Mouse (Mus musculus): ENCODE results near the gene Pick1. TPM values are rescaled to one million over a fixed set of nuclear protein-coding genes. Genes with fewer than 3 reads are reported as not detected.
A peak's percentile ranks its signal among the peaks of the same experiment; 100 is the strongest.

Pick1 gene
- total RNA-seq (2021), result 10 to 100 TPM; 25.1 to 25.8 TPM

DNA sequence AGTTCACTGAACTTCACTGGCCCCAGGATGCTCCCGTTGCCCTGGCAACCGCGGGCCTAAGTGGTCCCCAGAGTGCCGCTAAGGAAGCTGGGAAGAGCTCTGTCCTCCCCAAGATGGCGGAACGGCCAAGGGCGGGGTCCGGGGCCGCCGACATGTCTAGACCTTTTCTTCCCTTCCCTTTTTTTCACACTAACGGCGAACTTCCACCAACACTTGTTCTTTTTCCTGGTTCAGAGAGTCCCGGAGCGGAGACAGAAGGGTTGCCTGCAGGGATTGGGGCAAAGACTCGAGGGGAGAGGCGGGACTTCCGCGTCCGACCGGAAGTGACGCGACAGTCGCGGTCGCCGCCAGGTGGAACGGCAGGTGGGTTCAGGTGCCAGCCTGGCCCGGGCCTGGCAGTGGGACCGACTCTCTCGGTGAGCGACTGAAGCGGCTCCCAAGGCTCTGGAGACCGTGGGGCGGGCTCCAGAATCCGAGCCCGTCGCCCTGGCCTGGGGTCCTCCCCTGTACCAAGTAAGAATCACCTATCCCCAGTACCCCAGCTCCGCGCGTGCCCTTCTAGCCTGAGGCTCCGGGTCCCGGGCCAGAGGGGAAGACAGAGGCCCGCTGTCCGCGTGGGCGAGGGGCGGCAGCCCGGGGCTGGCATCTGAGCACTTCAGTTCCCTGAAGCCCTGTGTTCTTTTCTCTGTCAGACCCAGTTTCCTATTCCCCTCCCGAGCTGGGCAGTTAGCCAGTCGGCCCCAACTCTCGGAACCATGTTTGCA lies at the start of gene Pick1, which contains the start of gene Gm49486:
TSS of gene Pick1 (plus strand) at position 116 of the 764 bp plus-strand sequence.
TSS of gene Gm49486 (plus strand) at position 334 of the 764 bp plus-strand sequence.
- DNase-seq, result peak; percentile 91 to 94
- intact Hi-C loops (cut with DNase I), result loop anchor here (10.0 kb wide), 1 partner anchor 426 kb away; the partner anchor contains the start of genes Cby1 and Fam227a

DNA sequence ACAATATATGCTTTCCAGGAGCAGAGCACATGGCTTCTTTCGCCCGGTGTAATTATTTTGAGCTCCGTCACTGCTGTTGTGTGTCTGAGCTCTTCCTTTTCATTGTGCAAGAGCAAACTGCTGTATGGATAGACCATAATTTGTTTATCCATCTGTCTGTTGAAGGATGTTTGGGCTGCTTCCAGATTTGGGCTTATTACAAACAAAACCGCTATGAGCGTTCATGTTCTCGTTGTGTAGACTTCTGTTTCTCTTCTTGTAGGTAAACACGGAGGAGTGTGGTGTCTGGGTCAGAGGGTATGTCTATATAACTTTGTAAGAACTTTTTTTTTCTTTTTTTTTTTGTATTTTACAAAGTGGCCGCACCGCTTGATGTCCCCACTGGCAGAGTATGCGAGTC lies 43.8 kb upstream of the Pick1 start:
- no peak for DNase-seq
- intact Hi-C loops (cut with DNase I), result no loop called here

DNA sequence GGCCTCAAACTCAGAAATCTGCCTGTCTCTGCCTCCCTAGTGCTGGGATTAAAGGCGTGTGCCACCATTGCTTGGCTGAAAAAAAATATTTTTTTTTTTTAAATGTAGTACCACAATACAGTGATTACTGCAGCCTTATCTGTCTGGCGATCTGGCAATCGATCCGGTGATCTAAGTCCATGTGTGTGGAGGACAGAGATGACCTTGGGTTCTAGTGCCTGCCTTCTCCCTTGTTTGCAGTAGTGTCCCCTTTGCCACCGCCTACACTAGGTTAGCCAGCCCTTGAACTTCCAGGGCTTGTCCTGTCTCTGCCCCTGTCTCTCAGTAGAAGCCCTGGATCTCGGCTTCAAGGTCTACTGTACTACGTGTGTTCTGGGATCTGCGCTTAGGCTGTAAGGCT lies 41.2 kb upstream of the Pick1 start:
- intact Hi-C loops (cut with DNase I), result no loop called here
- DNase-seq, result no peak

DNA sequence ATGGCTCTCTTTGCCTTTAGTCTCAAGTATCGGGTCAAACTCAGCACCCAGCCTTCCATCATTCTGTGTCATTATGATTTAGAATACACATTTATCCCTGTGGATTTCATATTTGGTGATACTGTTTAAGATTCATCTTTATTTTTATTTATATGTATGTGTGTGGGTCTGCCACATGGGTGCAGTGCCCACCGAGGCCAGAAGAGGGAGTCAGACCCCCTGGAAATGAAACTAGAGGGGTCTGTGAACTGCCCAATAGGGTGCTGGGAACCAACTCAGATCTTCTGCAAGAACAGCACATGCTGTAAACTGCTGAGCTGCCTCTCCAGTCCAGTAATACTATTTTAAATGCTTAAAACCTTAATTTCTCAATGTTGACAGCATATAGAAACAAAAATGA lies 37.5 kb upstream of the Pick1 start:
- no peak for DNase-seq
- intact Hi-C loops (cut with DNase I), result no loop called here

DNA sequence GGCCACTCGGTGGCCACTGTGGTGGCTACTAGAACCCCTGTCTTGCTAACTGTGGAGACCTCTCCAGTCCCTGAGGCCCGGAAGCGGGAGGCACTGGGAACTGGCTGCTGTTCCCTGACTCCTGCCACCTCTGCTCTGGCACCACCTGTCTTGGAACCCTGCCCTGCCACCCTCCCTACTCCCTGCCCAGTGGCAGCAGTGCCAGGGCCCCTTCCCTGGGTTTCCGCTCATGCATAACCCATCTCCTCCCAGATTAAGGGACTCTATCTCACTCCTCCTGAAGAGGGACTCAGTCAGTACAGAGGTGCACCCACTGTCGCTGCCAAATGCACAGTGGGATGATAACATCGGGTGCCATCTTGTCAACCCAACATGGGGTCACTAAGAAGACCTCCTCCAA lies 36.5 kb upstream of the Pick1 start:
- DNase-seq, result no peak
- intact Hi-C loops (cut with DNase I), result no loop called here

DNA sequence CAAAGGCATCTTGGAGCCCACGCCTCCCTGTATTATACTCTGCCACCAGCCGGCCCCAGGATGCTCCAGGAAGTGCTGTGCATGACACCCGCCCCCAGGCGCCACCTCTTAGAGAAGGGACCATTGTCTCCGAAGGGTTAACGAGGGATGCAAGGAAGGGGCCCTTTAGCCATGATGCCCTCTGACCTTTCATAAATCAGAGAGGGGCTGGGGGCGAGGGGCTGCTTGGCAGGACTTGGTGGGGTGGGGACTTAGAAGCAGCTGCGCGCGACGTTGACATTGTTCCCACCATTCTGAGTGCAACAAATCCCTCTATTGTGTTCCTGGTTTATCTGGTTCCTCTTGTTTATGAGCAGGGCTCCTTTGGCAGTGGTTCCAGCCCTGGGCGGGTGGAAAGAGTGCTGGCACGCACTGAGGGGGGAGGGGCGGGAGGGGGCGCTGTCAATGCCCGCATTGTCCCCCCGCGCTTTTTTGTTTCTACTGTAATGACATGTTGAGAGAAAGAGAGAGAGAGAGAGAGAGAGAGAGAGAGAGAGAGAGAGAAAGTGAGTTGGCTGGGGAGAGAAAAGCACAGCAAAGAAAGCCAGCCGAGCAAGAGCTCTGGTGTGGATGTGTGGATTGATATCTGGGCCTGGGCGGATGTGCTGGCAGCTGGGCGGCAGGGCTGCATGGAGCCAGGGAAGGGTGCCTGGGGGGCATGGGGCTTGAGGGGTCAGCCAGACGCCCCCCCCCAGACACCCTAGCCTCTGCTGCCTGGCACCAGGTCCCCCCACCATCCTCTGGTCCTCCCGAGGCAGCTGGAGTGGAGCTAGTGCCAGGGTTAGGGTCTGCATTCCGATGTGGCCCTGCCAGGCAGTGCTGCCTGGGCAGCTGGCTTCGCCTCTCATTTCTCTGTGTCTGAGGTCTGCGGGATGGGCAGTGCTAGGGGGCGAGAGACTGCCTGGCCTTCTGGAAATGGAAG lies 35.8 kb upstream of the Pick1 start:
- intact Hi-C loops (cut with DNase I), result no loop called here
- peak; percentile 54 to 57 for DNase-seq

DNA sequence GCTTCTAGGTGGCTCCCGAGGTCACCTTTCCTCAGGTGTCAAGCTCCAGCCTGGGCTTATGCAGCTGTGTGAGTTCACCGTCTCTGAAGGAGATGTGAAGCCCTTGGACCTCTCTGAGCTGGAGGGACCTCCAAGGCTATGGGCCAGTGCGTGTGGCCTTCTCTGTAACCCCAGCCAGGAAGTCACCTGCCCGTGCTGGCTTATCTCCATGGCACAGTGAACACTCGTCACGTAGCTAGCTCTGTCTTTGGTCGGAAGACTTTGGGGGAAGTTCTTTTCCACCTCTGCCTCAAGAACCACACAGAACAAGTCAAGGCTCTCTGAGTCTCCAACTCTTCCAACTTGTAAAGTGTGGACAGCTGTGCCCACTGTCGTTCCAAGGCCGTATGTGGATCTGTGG lies 34.9 kb upstream of the Pick1 start:
- peak; percentile 25 to 35 for DNase-seq
- intact Hi-C loops (cut with DNase I), result no loop called here

DNA sequence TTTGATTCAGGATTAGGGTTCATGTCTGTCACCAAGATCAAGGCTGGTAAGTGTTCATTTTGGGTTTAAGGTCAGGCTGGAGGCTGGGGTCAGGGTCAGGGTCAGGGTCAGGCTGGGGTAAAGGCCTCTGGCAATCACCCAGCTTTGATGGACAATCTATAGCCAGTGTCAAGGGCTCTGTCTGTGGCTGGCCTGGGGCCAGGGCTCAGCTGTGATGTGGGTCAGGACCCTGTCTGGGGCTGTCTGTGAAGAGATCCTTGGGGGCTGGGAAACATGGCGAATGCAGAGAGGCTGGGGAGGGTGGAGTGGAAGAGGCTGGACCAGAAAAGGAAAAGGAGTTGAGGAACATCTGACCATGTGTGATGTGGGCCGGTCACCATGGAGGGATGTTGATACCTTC lies 34.0 kb upstream of the Pick1 start:
- DNase-seq, result peak in 1 of 2 experiments; percentile 21

DNA sequence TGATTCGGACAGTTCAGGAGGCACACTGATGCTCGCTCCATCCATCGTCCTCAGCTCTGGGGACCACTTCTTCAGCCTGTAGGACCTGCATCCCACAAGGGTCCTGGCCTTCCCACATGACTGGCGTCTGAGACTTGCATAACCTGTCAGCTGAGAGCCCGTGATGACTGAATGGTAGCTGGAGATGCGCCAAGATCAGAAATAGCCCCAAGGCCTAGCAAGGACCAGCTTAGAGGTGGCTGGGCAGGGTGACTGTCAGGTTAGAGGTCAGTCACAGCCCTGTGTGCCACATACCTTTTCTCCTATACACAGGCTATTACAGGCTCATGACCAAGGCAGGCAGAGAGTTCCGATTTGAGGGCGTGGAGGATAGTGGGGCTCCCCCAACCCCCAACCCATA lies 33.5 kb upstream of the Pick1 start:
- intact Hi-C loops (cut with DNase I), result no loop called here
- peak; percentile 75 to 84 for DNase-seq

More for the DNA sequence above, 34.0 kb upstream of the Pick1 start:
- intact Hi-C loops (cut with DNase I), result no loop called here

DNA sequence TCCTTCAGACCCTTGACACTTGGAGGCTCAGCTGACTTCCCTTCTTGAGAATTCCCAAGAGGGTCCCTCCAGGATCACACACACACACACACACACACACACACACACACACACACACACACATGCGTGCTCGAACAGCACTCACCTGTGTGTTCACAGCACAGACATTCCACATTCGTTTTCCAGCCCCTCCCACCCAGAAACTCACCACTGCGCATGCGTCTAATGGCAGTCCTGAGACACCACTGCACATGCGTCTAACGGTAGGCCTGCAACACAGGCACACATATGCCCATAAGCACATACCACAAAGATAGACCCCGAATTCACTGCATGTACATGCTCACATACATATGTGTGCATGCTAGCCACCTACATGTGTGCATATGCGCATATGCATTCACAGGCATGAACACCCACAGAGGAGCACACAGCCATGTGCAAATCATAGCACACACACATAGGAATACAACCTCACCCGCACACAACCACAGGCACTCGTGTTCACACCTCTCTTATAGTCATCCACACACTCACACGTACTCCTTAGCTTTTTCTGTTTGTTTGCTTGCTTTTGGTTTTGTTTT lies 29.5 kb upstream of the Pick1 start:
- intact Hi-C loops (cut with DNase I), result no loop called here
- DNase-seq, result no peak

DNA sequence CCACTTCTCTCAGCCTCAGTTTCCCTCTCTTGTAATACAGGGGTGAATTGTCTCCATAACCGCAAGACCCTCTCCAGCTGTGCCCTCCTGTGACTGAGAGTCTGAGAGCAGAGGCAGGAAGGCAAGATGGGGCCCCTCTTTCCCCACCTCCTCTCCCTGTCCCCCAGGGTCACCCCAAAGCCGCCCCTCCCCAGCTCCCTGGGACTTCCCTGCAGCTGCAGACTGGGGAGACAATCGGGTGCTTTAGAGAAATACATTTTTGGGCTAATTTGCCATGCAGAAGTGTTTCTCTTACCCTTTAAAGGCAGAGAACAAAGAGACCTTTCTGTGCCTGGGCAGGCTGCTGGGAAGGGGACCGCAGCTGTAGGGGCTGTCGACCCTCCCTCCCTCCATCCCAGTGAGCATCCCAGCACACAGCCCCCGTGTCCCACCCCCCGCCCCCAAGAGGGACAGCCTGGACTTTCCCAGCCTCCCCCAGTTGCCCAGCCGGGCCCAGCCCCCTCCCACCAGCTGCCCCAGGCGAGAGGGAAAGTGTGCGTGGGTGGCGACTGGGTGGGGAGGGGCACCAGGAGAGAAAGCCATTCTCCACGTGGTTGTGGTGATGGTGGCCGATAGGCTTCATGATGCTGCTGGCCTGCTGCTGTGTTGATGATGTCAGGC lies 27.4 kb upstream of the Pick1 start:
- no peak for DNase-seq

DNA sequence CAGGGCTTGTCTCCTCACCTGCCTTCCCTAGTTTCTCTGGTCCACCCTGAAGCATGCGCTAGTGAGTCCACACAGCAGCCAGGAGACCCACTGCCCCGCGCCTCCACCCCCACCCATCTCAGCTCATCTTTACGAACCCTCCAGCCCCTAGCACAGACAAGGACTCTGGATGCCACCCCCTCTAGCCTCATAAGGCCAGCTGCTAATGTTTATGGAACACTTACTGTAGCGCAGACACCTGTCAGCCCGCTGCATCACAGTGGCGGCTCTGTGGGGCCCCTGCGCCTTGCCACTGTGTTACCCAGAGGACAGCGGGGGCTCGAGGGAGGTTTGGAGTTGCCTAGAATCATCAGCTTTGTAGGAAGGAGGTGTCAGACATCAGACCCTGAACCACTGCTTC lies 26.4 kb upstream of the Pick1 start:
- intact Hi-C loops (cut with DNase I), result no loop called here

More for the DNA sequence above, 27.4 kb upstream of the Pick1 start:
- intact Hi-C loops (cut with DNase I), result no loop called here

DNA sequence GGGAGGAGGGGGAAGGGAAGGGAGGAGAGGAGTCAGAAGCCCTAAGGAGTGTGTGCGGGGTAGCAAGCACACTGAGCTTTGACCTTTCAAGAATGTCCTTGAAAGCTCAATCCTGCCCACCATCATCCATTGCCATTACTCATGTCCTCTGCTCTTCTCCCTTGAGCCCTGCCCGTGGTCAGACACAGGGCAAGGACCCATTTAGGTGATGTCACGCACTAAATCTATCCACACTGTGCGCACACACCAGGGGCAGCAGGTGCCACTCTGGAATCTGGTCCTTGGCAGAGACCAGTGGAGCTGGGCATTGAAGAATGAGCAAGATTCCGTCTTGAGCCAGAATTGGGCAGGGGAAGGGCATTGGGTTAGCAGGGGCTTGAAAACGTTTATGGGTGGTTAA lies 20.8 kb upstream of the Pick1 start:
- intact Hi-C loops (cut with DNase I), result no loop called here
- DNase-seq, result peak; percentile 42 to 50

More for the DNA sequence above, 26.4 kb upstream of the Pick1 start:
- DNase-seq, result no peak

DNA sequence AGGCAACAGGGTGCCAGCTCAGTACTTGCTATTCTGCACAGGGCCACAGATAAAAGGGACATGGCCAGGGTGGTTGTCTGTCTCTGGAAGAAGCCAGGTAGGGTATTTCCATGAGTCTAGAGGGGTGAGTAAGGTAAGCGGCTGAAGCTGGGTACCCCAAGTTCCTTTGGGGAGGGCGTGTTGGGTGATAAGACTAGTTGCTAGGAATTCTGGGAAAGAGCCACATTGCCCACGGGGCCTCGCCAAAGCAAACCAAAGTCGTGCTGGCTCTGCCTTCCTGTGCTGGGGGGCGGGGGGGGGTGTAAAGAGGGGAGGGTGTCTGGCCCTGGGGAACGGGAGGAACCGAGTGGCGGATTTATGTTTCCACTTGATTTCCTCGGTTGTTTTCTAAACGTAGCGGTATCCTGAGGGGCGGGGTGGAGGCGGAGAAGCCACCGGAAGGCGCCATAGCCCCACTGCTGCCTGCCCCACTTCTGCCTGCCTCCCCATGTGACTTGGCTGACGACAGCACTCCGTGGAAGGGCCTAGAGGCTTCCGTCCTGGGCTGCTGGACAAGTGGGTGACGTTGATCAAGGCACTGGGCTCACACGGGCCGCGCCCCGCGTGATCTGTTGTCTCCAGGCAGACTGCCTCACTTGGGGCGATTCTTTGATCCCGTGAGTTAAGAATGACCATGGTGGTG lies 20.1 kb upstream of the Pick1 start:
- peak; percentile 37 to 41 for DNase-seq
- intact Hi-C loops (cut with DNase I), result no loop called here

DNA sequence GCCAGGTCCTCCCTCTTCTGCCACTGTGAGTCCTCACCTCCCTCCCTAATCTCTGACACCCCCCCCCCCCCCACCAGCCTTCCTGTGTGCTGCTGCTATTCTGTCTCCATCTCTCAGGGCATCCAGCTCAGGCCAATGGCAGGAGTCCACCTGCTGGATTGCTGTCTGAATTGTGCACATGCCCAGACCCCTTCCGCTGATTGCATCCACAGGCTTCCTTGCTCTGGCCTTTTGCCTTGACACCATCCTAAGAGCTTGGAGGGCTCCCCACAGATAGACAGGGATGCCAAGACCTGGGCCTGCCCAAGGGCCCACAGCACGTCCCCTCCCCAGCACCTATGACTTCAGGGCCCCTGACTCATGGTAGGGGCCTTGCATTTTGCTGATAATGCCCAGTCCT lies 18.6 kb upstream of the Pick1 start:
- intact Hi-C loops (cut with DNase I), result no loop called here
- DNase-seq, result no peak

DNA sequence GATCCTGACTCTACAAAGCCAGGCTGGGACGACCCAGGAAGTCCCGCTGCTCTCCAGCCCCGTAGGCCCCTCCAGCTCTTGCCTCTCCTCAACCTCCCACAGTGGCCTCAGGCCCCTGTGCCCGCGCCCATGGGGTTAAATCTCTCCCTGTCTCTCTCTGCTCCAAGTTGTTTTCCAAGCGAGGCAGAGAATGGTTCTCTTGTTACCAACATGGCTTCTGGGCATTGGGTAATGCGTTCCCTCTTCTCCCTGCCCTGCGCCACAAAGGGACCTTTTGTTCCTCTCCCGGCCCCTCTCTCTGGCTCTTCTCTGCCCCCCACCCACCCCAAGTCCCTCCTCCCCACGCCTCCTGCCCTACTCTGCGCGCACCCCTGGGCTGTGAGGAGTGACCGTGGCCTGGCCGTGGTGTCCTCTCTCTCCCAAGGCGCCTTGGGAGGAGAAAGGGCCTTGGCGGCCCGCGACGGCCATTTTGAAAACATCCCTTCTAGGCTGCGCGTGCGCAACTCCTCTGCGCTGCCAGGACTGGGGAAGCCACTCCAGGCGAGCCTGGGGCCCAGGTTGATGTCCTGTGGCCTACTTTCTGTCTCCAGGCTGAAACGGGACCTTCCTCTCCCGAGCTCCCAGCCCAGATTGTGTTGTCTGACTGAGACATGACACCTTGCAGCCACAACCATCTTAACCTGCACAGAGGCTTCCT lies 16.1 kb upstream of the Pick1 start:
- intact Hi-C loops (cut with DNase I), result no loop called here
- DNase-seq, result no peak

DNA sequence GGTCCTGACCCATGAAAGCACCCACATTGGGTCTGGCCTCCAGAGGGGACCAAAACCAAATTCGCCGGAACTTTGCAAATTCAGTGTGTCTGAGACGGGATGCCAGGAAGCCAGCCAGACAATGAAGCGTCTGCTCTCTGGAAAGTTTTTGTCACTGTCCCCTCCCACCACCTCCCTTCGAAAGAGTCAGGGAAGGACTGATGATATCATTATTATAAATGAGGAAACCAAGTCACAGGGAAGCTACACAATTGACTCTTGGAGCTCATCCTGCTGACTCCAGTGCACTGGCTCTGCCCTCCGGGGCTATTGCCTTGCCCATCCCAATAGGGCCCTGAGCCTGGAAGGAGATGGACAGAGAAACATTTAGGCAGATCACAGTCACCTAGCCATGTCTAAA lies 15.4 kb upstream of the Pick1 start:
- no peak for DNase-seq
- intact Hi-C loops (cut with DNase I), result no loop called here

DNA sequence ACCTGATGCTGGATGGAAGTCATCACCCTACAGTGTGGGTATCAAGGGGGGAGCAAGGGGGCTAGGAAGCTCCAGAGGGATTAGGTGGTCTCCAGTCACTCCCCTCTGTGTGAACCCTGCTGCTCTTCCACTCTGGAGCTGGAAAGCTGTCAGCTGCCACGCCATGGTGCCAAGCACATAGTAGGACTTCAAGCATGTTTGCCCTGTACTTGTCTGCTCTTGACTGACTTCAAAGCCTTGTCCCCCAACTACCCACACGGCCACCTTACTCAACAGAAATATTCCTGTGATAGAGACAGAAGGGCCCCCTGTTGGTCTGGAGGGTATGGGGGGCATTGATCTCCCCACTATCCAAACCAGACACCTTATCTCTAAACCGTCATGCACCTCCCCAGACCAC lies 12.8 kb upstream of the Pick1 start:
- intact Hi-C loops (cut with DNase I), result no loop called here
- DNase-seq, result no peak

DNA sequence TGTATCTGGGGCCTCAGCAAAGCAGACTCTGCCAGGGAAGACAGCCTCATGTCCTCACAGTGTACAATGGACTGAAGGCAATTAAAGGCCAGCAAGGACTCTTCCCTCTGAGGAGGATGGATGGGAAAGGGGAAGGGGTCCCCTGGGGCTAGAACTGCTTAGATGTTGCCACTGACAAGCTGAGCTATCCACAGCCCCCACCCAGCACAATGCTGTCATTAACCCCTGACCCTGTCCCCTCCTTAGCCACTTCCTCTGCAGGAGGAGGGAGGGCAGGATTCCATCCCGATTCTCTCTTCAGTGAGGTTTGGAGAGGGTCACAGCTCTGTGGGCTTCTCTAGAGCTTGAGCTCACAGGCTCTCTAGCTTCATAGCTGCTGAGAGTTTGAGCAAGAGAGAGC lies 9.4 kb upstream of the Pick1 start:
- DNase-seq, result no peak
- intact Hi-C loops (cut with DNase I), result no loop called here

Measured in heart, postnatal 10 days (tissue).